Mouse (Mus musculus) adrenal gland, postnatal 14 days (tissue): ENCODE data around the gene Tmco4. TPM values are rescaled to one million over a fixed set of nuclear protein-coding genes. Genes with fewer than 3 reads are reported as not detected.
"Not testable (repeated sequence)": the region's sequence is repeated elsewhere in the genome, so short reads cannot be mapped to it uniquely, and the experiment has no call there.

Experiments used
- DNase-seq: peaks from one replicate; pipeline ENCODE4 v3.0.0; 2021; ENCODE audit warnings: mixed read lengths
- total RNA-seq: library from RNA; stranded (reverse); gene quantifications from 2 replicates; pipeline ENCODE4 v1.2.3, GENCODE M21; 2021

Gene Tmco4
- total RNA-seq, 1 experiment from 2014 or later = 14.0 TPM

DNA sequence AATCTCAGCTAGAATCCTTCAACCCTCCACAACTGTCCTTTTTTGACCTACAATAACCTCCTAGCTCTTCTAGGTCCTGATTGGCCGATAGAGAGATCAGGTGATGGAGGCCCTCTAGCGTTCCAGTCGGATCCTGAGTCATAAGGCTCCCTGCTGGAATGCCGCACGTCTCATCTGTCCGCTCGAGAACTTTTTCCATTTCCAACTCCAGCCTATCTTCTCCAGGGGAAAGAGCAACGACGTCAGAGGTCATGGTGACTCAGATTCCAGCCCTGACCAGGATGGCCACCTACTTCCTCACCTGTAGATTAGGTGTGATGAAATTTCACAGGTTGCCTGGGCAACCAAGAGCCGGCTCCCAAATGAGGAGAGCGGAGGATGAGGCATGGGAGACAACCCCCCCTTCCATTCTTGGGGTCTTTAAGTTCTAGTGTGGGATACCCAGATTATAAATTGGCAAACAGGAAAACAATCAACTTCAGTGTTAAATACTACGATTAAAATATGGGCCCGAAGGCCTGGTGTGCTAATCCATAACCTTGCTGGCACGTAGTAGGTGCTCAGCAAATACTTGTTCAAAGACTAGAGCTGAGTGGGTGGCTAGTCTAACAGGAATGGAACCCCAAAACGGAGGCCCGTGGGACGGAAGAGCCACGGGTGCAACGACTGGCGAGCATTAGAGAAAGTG is 405 bp upstream of the Tmco4 start:
- peak; percentile 85 for DNase-seq

DNA sequence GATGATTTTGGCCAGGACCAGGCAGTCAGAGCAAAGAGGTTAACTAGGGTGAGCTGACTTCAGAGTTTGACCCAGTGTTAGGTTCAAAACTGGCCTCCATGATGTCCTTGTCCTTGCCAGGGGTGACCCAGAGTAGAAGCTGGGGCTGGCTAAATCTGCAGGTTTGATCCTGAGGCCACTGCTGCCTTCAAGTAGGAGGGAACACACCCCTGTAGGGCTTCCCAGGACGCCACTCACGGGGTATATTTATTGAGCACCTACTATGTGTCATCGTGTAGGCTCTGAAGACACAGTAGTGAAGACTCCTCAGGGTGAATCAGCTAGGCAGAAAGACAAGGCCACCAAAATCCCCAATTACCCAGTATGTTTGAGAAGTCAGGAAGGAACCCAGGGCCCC is 1.0 kb downstream of the Tmco4 start:
- DNase-seq = no peak

DNA sequence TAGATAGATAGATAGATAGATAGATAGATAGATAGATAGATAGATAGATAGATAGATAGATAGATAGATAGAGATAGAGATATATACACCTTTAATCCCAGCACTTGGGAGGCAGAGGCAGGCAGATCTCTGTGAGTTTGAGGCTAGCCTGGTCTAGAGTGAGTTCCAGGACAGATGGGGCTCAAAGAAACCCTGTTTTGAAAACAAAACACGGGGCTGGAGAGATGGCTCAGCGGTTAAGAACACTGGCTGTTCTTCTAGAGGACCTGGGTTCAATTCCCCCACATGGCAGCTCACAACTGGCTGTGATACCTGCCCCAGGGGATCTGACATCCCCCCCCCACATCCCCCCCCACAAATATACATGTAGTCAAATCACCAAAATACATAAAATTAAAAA is 1.9 kb downstream of the Tmco4 start:
- DNase-seq = not testable (repeated sequence)

DNA sequence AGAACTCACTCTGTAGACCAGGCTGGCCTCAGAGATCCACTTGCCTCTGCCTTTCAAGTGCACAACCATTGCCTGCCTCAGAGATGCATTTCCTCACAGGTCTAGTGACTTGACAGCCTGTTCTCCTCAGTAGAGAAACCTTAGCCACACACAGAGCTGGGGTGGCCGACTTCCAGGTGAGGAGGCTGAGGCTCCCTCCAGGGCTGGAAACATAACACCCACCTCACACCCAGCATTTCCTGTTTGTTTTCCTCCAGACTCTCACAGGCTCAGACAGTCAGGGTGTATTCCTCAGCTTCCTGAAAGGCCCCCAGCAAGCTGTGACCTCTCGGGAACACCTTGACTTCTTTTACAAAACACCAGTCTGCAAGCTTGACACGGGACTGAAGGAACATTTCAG is 2.5 kb downstream of the Tmco4 start:
- DNase-seq = no peak

DNA sequence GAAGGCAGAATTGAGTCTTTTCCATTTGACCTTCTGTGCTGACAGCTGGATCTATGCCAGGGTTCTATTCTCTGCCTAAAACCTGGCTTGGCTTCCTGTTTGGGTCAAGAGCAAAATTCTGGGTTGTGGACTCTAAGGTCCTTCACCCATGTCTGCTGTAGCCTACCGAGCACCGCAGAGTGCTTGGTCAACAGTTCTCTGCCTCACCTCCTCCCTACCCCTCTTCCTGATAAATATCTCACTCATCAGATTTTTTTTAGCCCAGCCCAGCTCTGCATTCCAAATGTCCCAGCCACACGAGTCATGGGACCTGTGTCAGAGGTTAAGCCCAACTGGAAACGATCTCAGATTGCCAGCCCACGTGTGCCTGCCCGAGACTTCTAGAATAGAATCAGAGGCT is 3.4 kb downstream of the Tmco4 start:
- DNase-seq = peak; percentile 24

DNA sequence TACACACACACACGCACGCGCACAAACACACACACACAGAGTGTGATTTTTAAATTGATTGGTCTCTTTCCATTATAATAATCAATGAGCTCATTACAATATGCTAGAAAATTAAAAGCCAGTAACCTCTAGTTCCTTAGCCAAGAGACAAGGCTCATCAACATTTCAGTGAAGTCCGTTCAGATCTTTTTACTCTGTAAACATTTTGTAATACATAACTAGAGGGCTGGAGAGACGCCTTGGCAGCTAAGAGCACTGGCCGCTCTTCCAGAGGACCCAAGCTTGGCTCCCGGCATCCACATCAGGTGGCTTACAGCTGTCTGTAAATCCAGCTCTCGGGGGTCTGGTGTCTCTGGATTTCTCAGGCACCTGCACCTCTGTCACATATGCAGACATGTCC is 7.3 kb downstream of the Tmco4 start:
- DNase-seq = no peak

DNA sequence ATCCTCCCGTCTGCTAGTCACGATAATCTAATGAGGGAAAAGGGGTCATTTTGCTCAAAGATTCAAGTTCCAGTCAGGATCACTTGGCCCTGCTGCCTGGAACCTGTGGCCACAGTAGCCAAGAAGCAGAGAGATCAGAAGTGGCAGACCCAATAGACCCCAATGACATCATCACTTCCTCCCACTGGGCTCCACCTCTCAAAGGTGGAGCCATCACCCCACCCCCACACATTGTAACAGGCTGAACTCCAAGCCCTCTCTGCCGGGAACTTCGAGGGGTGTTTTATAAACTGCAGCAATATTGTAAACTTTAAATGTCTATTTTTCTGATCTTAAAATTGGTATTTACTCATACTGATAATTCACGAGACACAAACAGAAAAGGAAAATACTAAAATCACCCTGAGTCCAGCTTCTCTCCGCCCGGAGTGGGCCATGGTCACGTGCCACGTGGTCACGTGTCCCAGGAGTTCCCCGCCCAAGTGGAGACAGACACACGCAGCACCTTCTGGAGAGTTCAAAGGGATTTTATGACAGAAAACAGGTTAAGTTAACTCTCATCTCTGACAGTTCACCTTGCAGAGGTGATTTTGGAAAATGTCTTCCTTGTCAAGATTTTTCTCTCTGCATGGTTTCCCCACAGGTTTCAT is 8.2 kb downstream of the Tmco4 start:
- no peak for DNase-seq

DNA sequence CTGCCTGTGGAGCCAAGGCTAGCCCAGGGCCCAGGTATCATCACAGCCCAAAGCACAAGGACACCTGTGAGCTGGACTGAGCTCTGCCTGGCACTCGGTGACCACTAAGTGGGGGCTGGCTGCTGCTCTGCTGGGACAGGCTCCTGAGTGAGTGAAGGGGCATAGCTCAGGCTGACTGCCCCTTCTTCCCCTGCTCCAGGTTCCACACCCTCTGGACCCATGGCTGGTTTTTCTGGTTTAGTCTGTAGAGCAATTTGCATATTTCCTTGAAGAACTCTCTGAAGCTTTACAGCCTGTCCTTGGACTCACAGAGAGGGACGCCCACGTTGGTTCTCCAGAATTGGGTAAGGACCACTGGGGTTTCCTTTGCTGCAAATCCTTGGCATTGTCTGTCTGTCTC is 10.7 kb downstream of the Tmco4 start:
- no peak for DNase-seq

DNA sequence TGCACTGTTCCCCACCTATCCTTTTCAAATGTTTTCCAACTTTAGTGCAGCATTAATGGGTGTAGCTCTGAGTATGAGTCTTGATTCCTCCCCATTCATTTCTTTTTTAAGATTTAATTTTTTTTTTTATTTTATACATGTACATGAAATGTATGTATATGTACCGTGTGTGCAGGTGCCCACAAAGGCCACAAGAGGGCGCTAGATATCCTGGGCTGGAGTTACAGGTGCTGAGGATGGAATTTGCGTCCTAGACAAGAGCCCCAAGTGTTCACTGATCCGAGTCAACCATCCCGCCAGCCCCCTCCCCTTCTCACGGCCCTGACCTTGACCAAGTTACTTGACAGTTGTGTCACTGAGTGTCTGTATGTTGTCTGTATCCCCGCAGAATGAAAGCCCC is 12.1 kb downstream of the Tmco4 start:
- DNase-seq = no peak

DNA sequence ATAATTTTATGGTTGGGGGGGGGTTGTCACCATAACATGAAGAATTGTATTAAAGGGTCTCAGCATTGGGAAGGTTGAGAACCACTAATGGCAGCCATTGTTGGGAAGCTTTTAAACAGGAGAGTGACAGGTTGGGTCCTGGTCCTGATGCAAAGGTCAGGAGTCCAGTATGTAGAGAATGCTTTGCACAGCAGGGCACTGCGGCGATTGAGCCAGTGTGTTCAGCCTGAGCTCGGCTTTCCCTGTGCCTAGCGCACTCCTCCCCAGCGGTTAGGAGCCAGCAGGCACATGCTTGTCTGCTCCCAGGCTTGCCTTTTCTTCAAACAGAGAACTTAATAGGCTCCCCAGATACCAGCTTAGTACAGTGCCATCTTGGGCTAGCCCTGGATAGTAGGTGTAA is 13.6 kb downstream of the Tmco4 start:
- no peak for DNase-seq

DNA sequence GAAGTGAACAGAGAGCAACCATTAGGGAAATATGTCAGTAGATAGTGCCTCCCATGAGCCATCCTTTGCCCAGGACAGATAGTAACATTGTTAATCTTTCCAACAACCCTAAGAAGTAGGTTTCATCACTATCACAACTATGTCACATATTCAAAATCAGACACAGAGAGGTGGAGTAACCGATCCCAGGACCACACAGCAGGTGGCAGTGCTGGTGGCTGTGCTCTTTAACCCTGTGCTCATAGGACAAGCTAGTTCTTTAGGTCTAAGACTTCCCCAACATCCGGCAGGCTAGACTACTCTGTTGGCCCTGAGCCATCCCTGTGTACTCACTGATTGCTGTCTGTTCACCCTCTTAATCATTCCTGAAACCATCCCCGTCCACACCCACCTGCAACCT is 21.7 kb downstream of the Tmco4 start:
- DNase-seq = no peak

DNA sequence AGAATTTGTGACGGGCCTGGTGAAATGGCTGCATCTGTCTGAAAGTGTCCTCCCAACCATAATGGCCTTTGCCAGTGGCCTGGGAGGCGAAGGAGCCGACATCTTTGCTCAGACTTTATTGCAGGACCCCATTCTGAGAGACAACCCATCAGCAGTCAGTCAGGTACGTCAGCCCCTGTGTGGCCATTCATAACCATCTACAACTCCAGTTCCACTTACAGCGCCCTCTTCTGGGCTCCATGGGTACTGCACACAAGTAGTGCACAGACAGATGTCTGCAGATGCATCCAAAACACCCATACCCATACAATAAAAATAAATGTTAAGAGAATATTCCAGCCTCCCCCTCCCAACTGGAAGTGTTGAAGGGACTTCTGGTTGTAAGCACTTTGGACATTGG is 23.7 kb downstream of the Tmco4 start:
- DNase-seq = peak; percentile 46

DNA sequence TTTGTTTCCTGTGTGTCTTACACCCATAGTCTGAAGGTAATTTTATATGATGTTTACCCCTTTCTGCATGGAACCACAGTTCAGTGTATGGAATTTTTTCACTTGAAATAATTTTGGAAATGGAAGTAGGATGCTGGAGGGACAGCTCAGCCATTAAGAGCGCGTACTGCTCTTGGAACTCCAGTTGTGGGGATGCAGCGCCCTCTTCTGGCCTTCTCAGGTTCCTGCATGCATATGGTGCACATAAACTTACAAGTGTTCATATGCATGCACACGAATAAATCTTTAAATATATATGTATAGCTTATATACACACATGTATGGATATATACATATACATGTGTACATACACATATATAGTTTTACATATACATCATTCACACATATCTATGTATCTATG is 24.4 kb downstream of the Tmco4 start:
- no peak for DNase-seq

DNA sequence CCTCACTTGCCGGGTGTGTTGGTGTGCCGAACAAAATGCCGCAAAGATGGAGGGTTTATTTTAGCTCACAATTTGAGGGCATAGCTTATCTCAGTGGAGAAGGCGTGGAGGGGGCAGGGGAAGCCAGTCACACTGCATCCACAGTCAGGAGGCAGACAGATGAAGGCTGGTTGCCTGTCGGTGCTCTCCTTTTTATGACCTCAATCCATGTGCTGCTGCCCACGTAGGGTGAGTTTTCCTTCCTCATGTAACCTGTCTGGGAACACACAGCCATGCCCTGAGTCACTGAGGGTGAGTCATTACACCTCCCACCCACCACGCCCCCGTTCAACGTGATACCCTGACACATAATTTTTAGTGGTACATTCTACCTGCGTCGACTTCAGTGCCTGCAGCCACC is 25.9 kb downstream of the Tmco4 start:
- DNase-seq = no peak

DNA sequence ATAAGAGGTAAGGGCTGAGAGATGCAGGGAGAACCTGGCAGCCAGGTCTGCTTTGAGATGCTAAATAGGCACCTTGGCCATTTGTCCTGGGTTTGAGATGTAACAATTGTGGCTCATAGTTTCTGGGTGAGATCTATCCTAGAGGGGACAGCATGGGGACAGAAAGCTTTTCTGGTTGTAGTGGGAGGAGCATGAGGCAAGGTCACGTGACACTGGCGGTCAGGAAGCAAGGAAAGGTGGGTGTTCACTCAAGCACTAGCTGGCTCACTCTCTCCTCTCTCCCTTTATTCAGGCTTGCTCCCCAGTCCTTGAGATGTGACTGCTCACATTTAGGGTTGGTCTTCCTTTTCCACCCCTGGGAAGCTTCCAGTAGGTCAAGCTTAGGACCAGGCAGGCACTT is 28.3 kb downstream of the Tmco4 start:
- DNase-seq = peak; percentile 47

DNA sequence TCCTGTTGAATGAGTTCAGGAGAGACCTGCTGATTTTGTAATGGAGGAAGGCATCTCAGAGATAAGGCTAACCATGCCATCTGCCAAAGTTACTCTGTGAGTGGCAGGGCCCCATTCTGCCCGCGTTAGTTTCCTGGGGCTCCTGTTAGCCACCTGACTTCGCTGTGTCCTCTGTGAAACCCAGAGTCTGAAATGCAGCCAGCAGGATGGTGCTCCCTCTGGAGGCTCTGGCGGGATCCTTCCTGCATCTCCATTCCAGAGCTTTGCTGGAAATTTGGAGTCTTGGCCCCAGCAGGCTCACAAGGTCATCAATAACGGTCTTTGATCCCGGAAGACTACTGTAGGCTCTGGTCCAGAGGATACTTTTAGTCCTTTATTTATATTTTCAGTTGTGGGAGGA is 28.7 kb downstream of the Tmco4 start:
- peak; percentile 72 for DNase-seq

DNA sequence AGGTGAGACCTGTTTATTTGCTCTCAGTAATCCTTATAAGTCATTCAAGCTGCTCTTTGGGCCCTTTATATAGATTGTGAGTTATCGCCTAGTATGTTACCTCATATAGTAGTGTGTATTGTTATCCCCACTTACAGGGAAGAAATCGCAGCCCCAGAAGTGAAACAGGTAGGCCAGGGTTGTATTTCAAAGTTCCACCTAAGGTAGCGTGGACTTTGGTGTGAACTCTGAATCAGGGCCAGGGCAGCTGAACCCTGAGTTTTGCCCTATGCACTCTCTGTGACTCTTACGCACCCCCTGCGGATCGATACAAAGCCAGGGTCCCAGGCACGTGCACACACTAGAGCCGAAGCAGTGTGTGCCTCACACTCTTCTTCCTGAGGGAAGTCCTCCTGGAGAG is 31.4 kb downstream of the Tmco4 start:
- DNase-seq = no peak

DNA sequence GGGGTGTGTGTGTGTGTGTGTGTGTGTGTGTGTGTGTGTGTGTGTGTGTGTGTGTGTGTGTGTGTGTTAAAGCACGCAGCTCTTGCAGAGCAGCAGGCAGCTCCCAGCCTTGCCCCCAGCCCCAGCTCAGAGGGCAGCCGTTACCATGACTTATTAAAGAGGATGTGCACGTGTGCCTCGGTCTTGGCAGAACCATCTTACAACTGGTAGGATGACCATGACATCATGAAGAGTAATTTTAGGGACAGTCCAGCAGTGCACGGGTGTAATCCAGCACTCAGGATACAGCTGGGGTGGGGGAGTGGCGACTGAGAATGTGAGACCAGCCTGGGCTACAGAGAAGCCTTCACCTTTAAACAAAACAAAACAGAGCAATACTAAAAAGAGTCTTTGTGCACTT is 32.5 kb downstream of the Tmco4 start:
- DNase-seq = no peak

DNA sequence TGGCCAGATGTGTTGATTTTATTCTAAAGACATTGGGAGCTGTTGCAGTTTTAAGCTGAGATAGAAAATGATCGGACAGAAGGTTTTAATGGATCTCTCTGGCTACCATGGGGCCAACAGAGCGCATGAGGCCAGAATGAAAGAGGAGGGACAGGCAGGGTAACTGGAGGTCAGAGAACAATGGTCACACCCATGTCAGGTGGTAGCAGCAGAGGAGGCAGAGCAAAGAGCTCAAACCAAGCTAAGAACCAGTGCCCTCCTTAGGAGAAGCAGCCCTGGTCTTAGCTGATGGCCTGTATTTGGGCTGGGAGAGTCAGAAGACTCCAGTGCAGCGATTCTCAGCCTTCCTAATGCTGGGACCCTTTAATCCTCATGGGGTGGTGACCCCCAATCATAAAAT is 34.7 kb downstream of the Tmco4 start:
- DNase-seq = no peak

DNA sequence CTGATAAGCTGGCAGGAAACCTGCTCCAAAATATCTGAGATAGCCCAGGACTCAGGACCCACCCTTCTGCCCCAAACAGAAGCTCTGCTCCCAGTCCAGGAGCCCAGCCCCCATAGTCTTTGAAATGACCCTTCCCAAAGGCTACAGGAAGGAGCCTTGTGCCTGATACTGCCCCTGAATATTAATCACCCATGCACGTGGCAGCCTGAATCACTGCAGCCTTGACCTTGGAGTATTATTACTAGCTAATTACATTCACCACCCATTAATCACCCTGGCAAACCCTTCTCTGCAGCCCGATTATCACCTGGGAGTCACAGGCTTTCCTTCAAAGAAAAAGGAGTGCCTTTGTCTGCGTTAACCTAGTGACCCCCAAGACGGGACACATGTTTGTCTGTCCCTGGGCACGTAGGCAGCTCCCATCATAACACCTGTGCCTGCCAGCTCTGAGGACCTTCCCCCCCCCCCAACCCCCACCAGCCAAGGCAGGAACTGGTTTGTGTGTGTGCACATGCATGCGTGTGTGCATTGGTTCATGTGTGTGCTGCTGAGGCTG is 35.4 kb downstream of the Tmco4 start:
- peak; percentile 56 for DNase-seq

DNA sequence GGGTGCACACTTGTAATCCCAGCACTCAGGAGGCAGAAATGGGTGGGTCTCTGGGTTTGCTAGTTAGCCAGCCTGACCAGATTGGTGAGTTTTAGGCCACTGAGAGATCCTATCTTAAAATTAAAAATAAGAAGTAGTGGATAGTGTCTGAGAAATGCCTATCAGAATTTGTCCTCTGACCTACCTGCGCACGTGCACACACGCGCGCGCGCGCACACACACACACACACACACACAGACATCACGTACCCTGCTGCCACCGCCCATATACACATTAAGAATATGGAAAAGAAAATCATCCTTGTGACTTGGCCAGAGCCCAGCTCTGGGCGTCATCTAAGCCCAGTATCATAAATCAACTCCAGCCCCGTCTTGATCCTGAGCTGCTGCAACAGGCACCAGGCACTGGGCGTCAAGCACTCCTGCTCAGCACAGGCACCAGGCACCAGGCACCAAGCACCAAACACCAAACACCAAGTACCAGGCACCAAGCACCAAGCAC is 38.6 kb downstream of the Tmco4 start:
- no peak for DNase-seq

DNA sequence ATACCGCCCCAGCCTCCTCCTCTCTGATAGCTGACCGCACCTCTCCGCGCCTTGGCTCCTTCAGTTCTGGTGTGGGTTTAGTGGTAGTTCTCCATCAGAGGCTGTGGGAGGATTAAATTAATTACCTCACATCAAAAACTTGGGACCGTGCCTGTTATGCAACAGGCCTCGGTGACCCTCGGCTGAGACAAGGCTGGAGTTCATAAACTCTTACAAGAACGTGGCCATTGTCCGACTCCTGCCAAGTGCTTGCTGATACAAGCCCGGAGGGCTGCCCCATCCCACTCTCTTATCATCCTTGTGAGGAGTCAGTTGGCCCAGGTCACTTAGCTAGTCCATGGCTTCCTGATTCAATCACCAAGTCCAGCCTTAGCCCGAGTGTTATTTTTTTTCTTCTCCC is 40.6 kb downstream of the Tmco4 start:
- no peak for DNase-seq

DNA sequence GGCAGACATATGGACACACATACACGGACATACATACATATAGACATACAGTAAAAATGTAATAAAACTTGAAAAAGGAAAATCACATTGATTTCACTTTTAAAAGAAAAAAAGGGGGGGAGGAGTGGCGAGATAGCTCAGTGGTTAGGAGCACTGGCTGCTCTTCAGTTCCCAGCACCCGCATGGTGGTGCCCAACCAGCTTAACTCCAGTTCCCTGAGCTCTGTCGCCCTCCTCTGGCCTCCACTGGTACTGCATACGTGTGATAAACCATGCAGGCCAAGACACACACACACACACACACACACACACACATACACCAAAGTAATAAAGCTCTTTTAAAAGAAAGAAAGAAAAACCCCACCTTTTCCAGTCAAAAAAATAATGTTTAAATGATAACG is 42.1 kb downstream of the Tmco4 start:
- DNase-seq = no peak

DNA sequence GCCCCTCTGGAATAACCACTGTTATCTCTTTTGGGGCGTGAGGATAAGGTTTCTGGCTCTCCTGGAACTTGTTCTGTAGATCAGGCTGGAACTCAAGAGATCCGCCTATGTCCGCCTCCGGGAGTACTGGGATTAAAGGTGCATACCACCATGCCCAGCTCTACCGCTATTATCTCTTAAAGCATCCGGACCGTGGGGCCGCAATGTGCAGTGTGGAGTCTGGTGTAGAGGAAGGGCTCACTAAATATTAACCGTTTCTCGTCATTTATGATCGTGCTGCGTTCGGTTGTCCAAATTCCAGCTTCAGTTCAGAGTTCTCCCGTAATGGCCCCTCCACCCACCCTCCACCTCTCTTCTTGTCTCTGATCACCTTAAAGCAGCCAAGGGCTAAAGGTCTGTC is 45.7 kb downstream of the Tmco4 start:
- no peak for DNase-seq
